Mouse (Mus musculus): ENCODE results near the gene Slc7a4. TPM values are rescaled to one million over a fixed set of nuclear protein-coding genes. Genes with fewer than 3 reads are reported as not detected.

The Slc7a4 gene
- polyA plus RNA-seq, 1 experiment from 2014 or later, result 25.0 TPM

DNA sequence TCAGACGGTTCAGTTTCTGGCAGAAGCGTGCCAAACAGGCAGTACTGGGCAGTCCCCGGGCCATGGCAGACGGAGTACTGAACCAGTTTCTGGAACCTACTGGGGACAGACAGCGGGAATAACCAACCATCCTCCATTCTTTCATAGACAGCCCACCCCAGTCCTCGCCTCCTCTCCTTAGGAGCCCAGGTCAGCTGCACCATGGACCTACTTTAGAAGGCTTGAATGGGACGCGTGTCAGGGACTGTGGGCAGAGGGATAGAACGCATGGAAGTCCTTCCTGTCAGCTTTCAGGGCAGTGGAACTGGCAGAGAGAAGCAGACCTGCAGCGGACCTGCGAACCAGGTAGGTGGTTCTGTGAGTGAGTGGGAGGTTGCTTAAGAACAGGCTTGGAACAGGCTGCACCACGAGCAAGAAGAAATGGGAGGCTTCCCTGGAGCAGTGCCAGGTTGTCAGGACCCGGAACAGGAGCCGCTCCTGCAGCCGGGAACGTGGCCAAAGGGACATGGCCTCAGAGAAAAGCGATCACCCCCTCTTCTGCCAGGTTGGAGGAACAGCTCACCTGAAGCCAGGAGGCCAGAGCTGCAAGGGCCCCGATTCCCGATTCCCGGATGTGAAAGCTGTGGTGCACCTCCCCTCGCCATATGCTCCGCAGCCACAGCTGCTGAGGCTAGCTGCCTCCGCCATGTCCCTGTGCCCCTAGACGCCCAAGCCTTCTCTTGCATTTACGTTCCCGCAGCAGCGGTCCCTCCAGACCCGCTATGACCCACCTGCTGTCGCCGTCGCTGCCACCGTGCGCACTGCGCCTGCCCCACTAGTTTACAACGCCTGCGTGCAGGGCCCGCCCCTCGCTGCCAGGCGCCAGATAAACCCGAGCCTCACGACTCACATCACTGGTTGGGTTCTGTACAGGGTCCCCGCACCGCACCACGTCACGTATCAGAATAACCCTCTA lies 6.9 kb downstream of the Slc7a4 start:
- H3K27me3 ChIP-seq (ENCODE audit: control insufficient read depth, insufficient read depth, low read length), result peaks cover 7% of the 10 kb centered on the region
- no peaks in the 10 kb centered on the region for H3K9me3 ChIP-seq (ENCODE audit: control insufficient read depth, low read length)
- WGBS, result 13% methylated on average over 45 of the region's 45 CpGs
- peak; percentile 82 for DNase-seq
- H3K9ac ChIP-seq (replicated peaks; ENCODE audit: low read length), result peak overlapping the region; percentile 64
- peak overlapping the region; percentile 53 for H3K4me3 ChIP-seq (replicated peaks; ENCODE audit: low read depth, low read length)
- peak overlapping the region; percentile 42; the same call in 1 of the 2 replicates for H3K27ac ChIP-seq (replicated peaks; ENCODE audit: low read depth, low read length)
- no peaks in the 10 kb centered on the region for H3K36me3 ChIP-seq (ENCODE audit: control insufficient read depth, insufficient read depth, low read length)
- 0 out of 2 replicates have a peak, but pooled peaks cover 3% of the 10 kb centered on the region for H3K4me1 ChIP-seq (ENCODE audit: control insufficient read depth, insufficient read depth, low read length)
- peak overlapping the region; percentile 60 for H3K4me2 ChIP-seq (ENCODE audit: low read length)
- peak; percentile 66 for ATAC-seq (ENCODE audit: low FRiP score, low TSS enrichment)

DNA sequence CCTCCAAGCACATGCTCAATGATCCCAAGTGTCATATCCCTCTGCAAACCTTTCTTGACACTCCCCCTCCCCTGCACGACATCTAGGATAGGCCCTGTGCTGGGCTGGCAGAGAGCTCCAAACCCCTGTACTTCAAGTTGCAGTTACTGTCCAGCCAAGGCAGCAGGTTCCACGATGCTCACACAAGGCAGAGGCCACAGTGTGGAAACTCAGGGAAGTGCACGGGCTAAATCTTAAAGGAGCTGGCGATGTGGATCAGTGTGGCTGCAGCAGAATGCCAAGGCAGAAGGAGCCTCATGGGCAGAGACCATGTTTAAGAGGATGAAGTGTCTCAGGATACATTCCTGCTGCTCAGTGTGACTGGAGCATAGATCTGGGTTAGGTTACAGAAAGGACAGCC lies 16.8 kb downstream of the Slc7a4 start:
- H3K9me3 ChIP-seq (ENCODE audit: control insufficient read depth, low read length), result no peaks in the 10 kb centered on the region
- peak; percentile 1 for DNase-seq
- WGBS, result 22% methylated on average over 4 of the region's 4 CpGs
- no peak for ATAC-seq (ENCODE audit: low FRiP score, low TSS enrichment)
- no peak overlapping the region for H3K4me2 ChIP-seq (ENCODE audit: low read length)
- peaks cover 7% of the 10 kb centered on the region for H3K4me1 ChIP-seq (ENCODE audit: control insufficient read depth, insufficient read depth, low read length)
- no peak overlapping the region for H3K9ac ChIP-seq (replicated peaks; ENCODE audit: low read length)
- H3K36me3 ChIP-seq (ENCODE audit: control insufficient read depth, insufficient read depth, low read length), result no peaks in the 10 kb centered on the region
- no peak overlapping the region for H3K27ac ChIP-seq (replicated peaks; ENCODE audit: low read depth, low read length)
- no peaks in the 10 kb centered on the region for H3K27me3 ChIP-seq (ENCODE audit: control insufficient read depth, insufficient read depth, low read length)
- H3K4me3 ChIP-seq (replicated peaks; ENCODE audit: low read depth, low read length), result no peak overlapping the region

DNA sequence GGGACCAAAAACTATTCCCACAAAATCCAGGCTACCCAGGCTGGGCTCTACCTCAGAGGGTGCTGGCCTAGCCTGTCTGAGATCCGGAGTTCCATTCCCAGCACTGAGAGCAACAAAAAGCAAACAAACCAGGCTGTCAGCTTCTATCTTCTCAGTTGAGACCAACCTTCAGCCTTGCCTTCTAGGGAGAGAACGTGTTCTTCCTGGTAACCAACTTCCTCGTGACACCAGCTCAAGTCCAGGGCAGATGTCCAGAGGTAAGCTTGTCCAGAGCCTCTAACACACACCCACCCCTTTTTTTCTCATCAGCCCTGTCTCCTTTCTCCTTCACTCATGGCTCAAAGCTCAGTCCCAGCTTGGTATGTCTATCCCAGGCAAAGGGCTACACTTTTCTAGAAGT lies 18.2 kb downstream of the Slc7a4 start:
- no peak for ATAC-seq (ENCODE audit: low FRiP score, low TSS enrichment)
- no peaks in the 10 kb centered on the region for H3K27me3 ChIP-seq (ENCODE audit: control insufficient read depth, insufficient read depth, low read length)

DNA sequence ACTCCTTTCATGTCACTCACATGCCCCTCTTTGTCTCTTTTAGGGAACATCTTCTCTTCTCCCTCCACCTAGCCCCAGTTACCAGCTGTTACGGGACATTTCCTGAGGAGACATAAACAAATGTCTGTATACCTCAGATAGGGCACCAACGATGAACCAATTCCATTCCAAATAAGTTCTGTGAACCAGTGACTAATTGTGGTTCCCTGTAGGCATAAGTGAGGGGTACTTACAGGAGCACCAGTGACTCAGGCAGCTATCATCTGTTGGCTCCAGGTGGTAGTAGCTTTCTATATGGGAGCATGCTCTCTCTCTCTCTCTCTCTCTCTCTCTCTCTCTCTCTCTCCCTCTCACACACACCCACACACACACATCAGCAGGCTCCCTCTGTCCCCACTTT lies 18.8 kb downstream of the Slc7a4 start:
- no peak for ATAC-seq (ENCODE audit: low FRiP score, low TSS enrichment)
- Histone ChIP-seq H3K4me3 (replicated peaks; ENCODE audit: low read depth, low read length) (no peak overlapping the region), H3K27me3 (ENCODE audit: control insufficient read depth, insufficient read depth, low read length) (no peaks in the 10 kb centered on the region), H3K9me3 (ENCODE audit: control insufficient read depth, low read length) (no peaks in the 10 kb centered on the region), H3K4me2 (ENCODE audit: low read length) (no peak overlapping the region), H3K9ac (replicated peaks; ENCODE audit: low read length) (no peak overlapping the region), H3K36me3 (ENCODE audit: control insufficient read depth, insufficient read depth, low read length) (no peaks in the 10 kb centered on the region), H3K4me1 (ENCODE audit: control insufficient read depth, insufficient read depth, low read length) (peaks cover 12% of the 10 kb centered on the region), H3K27ac (replicated peaks; ENCODE audit: low read depth, low read length) (no peak overlapping the region)
- no peak for DNase-seq
- 91% methylated on average over 2 of the region's 2 CpGs for WGBS

More for the DNA sequence above, 18.2 kb downstream of the Slc7a4 start:
- no peak for DNase-seq
- peaks cover 11% of the 10 kb centered on the region for H3K4me1 ChIP-seq (ENCODE audit: control insufficient read depth, insufficient read depth, low read length)
- H3K27ac ChIP-seq (replicated peaks; ENCODE audit: low read depth, low read length), result no peak overlapping the region
- no peak overlapping the region for H3K4me2 ChIP-seq (ENCODE audit: low read length)
- WGBS, result 79% methylated on average over 3 of the region's 3 CpGs
- H3K36me3 ChIP-seq (ENCODE audit: control insufficient read depth, insufficient read depth, low read length), result no peaks in the 10 kb centered on the region
- H3K9ac ChIP-seq (replicated peaks; ENCODE audit: low read length), result no peak overlapping the region
- H3K4me3 ChIP-seq (replicated peaks; ENCODE audit: low read depth, low read length), result no peak overlapping the region
- no peaks in the 10 kb centered on the region for H3K9me3 ChIP-seq (ENCODE audit: control insufficient read depth, low read length)

DNA sequence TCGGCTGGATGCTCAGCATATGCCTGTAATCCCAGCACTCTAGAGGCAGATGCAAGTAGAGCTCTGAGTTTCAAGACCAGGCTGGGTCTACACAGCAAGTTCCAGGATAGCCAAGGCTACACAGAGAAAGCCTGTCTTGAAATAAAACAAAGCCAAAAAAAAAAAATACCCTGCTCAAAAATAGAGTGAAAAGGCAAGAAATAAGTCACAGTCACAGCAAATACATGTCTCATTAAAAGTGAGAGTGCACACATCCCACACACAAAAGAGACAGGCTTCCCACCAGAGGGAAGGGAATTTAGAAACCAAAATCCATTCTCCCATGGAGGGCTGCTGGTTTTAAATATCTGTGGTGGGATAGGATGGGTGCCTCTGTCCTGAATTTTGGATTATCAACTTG lies 19.4 kb downstream of the Slc7a4 start:
- Histone ChIP-seq H3K4me2 (ENCODE audit: low read length) (no peak overlapping the region), H3K27me3 (ENCODE audit: control insufficient read depth, insufficient read depth, low read length) (no peaks in the 10 kb centered on the region), H3K9ac (replicated peaks; ENCODE audit: low read length) (no peak overlapping the region), H3K36me3 (ENCODE audit: control insufficient read depth, insufficient read depth, low read length) (no peaks in the 10 kb centered on the region), H3K27ac (replicated peaks; ENCODE audit: low read depth, low read length) (no peak overlapping the region), H3K9me3 (ENCODE audit: control insufficient read depth, low read length) (no peaks in the 10 kb centered on the region), H3K4me3 (replicated peaks; ENCODE audit: low read depth, low read length) (no peak overlapping the region), H3K4me1 (ENCODE audit: control insufficient read depth, insufficient read depth, low read length) (peaks cover 18% of the 10 kb centered on the region)
- DNase-seq, result no peak
- 38% methylated on average over 1 of the region's 1 CpGs for WGBS
- ATAC-seq (ENCODE audit: low FRiP score, low TSS enrichment), result no peak

DNA sequence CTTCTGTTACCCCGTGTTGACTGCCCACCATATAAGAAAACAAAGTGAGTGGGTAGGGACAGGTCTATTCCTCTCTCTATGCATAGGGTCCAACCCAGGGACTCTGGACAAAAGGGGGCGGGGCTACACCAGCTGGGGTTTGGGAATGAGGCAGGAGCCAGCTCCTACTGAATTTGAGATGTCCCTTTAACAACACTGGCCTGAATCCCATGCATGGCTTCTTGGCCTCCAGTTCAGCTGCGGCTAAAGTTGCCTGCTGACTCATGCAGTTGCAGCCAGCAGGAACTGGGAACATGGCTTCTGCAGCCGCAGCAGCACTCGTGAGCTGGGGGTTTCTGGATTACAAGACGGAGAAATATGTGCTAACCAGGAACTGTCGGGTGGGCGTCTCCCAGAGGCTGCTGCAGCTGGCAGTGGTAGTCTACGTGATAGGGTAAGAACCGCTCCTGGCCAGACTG lies 21.2 kb downstream of the Slc7a4 start, which contains the start of gene P2rx6:
TSS of gene P2rx6 (plus strand) at position 135 of the 458 bp plus-strand sequence.
- H3K9ac ChIP-seq (replicated peaks; ENCODE audit: low read length), result 0 out of 2 replicates have a peak within 1 kb of the TSS, but pooled peaks have one; percentile 12
- 4% methylated on average over 10 of the region's 10 CpGs for WGBS
- ATAC-seq (ENCODE audit: low FRiP score, low TSS enrichment), result 0 out of 2 replicates have a peak, but pooled peaks have one; percentile 36

DNA sequence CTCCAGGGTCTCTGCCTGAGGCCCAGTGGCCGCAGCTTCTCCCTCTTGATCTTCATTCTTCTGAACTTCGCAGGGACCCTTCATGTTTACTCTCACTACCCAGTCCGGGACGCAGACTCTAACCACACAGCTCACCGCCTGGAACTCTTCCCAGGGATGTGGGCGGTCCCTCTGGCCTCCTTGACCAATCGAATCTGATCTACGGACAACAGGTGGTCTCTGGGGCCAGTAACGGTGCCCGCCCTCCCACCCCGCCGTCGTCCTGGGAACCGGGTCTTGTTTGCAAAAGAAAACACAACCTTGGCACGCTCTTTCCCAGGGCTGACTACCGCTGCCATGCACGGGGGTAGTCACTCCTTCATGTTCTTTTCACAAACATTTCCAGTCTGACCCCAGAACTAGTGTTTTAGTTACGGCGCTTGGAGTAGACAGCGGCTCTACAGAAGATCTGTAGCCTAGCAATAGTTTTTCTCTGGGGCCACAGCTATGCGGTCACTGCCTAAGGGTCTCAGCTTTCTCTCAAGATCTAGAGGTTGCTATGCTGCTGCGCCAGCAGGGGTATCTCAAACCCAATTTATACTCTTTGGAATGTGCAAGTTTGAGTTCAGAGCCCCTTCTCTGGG lies 21.8 kb downstream of the Slc7a4 start, which contains the start of gene Lrrc74b:
TSS of gene Lrrc74b (minus strand) at position 120 of the 623 bp plus-strand sequence.
- Histone ChIP-seq H3K9ac (replicated peaks; ENCODE audit: low read length) (0 out of 2 replicates have a peak within 1 kb of the TSS, but pooled peaks have one; percentile 12), H3K4me3 (replicated peaks; ENCODE audit: low read depth, low read length) (peak within 1 kb of the TSS; percentile 15; the same call in 1 of the 2 replicates), H3K4me2 (ENCODE audit: low read length) (peak within 1 kb of the TSS; percentile 47), H3K27me3 (ENCODE audit: control insufficient read depth, insufficient read depth, low read length) (no peaks in the 10 kb centered on the region), H3K4me1 (ENCODE audit: control insufficient read depth, insufficient read depth, low read length) (peaks cover 24% of the 10 kb centered on the region), H3K27ac (replicated peaks; ENCODE audit: low read depth, low read length) (peak within 1 kb of the TSS; percentile 41; the same call in 1 of the 2 replicates), H3K36me3 (ENCODE audit: control insufficient read depth, insufficient read depth, low read length) (no peaks in the 10 kb centered on the region), H3K9me3 (ENCODE audit: control insufficient read depth, low read length) (no peaks in the 10 kb centered on the region)
- peak; percentile 66 for ATAC-seq (ENCODE audit: low FRiP score, low TSS enrichment)
- DNase-seq, result peak; percentile 75
- under 1% methylated on average over 22 of the region's 22 CpGs for WGBS

More for the DNA sequence above, 21.2 kb downstream of the Slc7a4 start, which contains the start of gene P2rx6:
- peak within 1 kb of the TSS; percentile 15; the same call in 1 of the 2 replicates for H3K4me3 ChIP-seq (replicated peaks; ENCODE audit: low read depth, low read length)
- H3K4me1 ChIP-seq (ENCODE audit: control insufficient read depth, insufficient read depth, low read length), result peaks cover 24% of the 10 kb centered on the region
- H3K36me3 ChIP-seq (ENCODE audit: control insufficient read depth, insufficient read depth, low read length), result no peaks in the 10 kb centered on the region
- H3K4me2 ChIP-seq (ENCODE audit: low read length), result peak within 1 kb of the TSS; percentile 47
- H3K27ac ChIP-seq (replicated peaks; ENCODE audit: low read depth, low read length), result peak within 1 kb of the TSS; percentile 41; the same call in 1 of the 2 replicates
- H3K27me3 ChIP-seq (ENCODE audit: control insufficient read depth, insufficient read depth, low read length), result no peaks in the 10 kb centered on the region
- peak; percentile 50 for DNase-seq
- no peaks in the 10 kb centered on the region for H3K9me3 ChIP-seq (ENCODE audit: control insufficient read depth, low read length)

DNA sequence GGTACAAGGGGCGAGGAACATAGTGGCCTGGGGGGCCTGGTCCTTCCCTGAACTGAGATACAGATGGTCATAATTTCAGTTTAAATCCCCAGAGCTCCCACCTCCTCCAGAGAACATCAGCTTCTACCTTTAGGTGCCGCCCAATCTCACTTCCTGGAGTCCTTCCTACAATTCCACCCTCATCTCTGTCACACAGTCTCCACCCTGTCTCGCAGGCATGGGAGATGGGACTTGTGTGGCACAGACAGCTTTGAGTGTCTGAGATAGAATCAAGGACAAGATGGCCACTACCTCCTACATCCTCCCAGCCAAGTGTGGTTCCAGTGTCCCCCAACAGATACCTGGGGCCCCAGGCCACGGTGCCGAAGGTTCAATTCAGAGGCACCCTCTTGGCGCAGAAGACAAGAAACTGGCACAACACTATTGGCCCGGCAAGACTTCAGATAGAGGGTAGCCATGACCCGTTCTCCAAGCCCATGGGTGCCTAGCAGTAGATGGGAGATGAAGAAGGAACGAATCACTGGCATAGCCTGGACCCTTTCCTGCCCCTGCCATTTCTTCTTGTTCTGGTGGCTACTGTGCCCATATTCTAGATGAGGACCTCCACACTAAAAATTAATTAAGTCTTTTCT lies 23.5 kb downstream of the Slc7a4 start:
- no peak overlapping the region; the same call in 1 of the 2 replicates for H3K4me2 ChIP-seq (ENCODE audit: low read length)
- 67% methylated on average over 9 of the region's 9 CpGs for WGBS
- no peak overlapping the region for H3K27ac ChIP-seq (replicated peaks; ENCODE audit: low read depth, low read length)
- H3K4me1 ChIP-seq (ENCODE audit: control insufficient read depth, insufficient read depth, low read length), result peaks cover 28% of the 10 kb centered on the region
- H3K9ac ChIP-seq (replicated peaks; ENCODE audit: low read length), result no peak overlapping the region
- no peak for ATAC-seq (ENCODE audit: low FRiP score, low TSS enrichment)
- no peak overlapping the region for H3K4me3 ChIP-seq (replicated peaks; ENCODE audit: low read depth, low read length)
- no peak for DNase-seq
- H3K27me3 ChIP-seq (ENCODE audit: control insufficient read depth, insufficient read depth, low read length), result no peaks in the 10 kb centered on the region
- no peaks in the 10 kb centered on the region for H3K9me3 ChIP-seq (ENCODE audit: control insufficient read depth, low read length)
- H3K36me3 ChIP-seq (ENCODE audit: control insufficient read depth, insufficient read depth, low read length), result no peaks in the 10 kb centered on the region

All from midbrain, embryonic 14.5 days (tissue).